Mouse (Mus musculus) lung, embryonic 14.5 days (tissue): ENCODE measurements around the gene Dlg2. TPM values are rescaled to one million over a fixed set of nuclear protein-coding genes. Genes with fewer than 3 reads are reported as not detected.

Source experiments
- ATAC-seq: fragments of 200-750 bp; cut with Nextera tagmentation; 2 replicates; pipeline ENCODE4 v1.8.0; 2017; ENCODE audit warnings: mild to moderate bottlenecking, moderate TSS enrichment, moderate library complexity; ENCODE audit not compliant: insufficient read depth
- DNase-seq: peaks from one replicate; pipeline ENCODE4 v3.0.0-alpha.2; 2015
- H3K27ac ChIP-seq: fragments of 300-500 bp; sonication (generic); 2 replicates; pipeline ENCODE4 v1.5.1; 2014; ENCODE audit warnings: low read depth, mild to moderate bottlenecking, moderate library complexity
- H3K27me3 ChIP-seq: fragments of 300-500 bp; sonication (generic); 2 replicates; pipeline ENCODE4 v1.6.1; 2014; ENCODE audit warnings: low read length, control low read depth; ENCODE audit not compliant: insufficient read depth
- H3K36me3 ChIP-seq: fragments of 300-500 bp; sonication (generic); 2 replicates; pipeline ENCODE4 v1.6.1; 2014; ENCODE audit warnings: control low read depth; ENCODE audit not compliant: insufficient read depth
- H3K4me1 ChIP-seq: fragments of 300-500 bp; sonication (generic); 2 replicates; pipeline ENCODE4 v1.6.1; 2014; ENCODE audit warnings: antibody characterized with exemption, control low read depth; ENCODE audit not compliant: insufficient read depth
- H3K4me2 ChIP-seq: fragments of 300-500 bp; sonication (generic); 2 replicates; pipeline ENCODE4 v1.6.1; 2014; ENCODE audit warnings: mild to moderate bottlenecking
- H3K4me3 ChIP-seq: fragments of 300-500 bp; sonication (generic); 2 replicates; pipeline ENCODE4 v1.5.1; 2014; ENCODE audit warnings: low read depth, low read length
- H3K9ac ChIP-seq: fragments of 300-500 bp; sonication (generic); 2 replicates; pipeline ENCODE4 v1.6.1; 2014
- H3K9me3 ChIP-seq: fragments of 300-500 bp; sonication (generic); 2 replicates; pipeline ENCODE4 v1.6.1; 2016; ENCODE audit warnings: low read depth, low read length, control low read depth
- CTCF ChIP-seq: IDR thresholded peaks from 2 replicates; pipeline ENCODE4 v1.5.1; 2016; ENCODE audit warnings: antibody characterized with exemption, low read depth
- WGBS: fragments of 180-500 bp; shearing (Covaris S2); extraction: QIAGEN DNeasy Blood & Tissue Kit; methylation state at CpG from one replicate; pipeline ENCODE4 v1.1.7; 2014; 5-methylcytosine and 5-hydroxymethylcytosine counted together
- polyA plus RNA-seq: library from polyadenylated mRNA; unstranded; fragments of >200 nt; fragmentation: Nextera tagmentation; extraction: Ambion mirVana; gene quantifications from 2 replicates; pipeline ENCODE4 v1.2.1, GENCODE M21; 2014

The Dlg2 gene
- polyA plus RNA-seq, 1 experiment from 2014 or later = 0.25 TPM

GRCm38 (mm10) chr7:91893991-91894390 is 1417.5 kb downstream of the Dlg2 start:
- DNase-seq (no peak), ATAC-seq (no peak)
- Histone ChIP-seq H3K4me3 (no peak overlapping the region), H3K27ac (no peak overlapping the region), H3K27me3 (no peaks in the 10 kb centered on the region), H3K36me3 (no peaks in the 10 kb centered on the region), H3K4me2 (no peak overlapping the region), H3K4me1 (no peaks in the 10 kb centered on the region), H3K9ac (no peak overlapping the region), H3K9me3 (no peaks in the 10 kb centered on the region)
- no peak for TF ChIP-seq CTCF
- 80% methylated on average over 8 of the region's 8 CpGs for WGBS

- WGBS = 5% methylated on average over 2 of the region's 2 CpGs
- Histone ChIP-seq H3K27me3 (no peaks in the 10 kb centered on the region), H3K36me3 (no peaks in the 10 kb centered on the region), H3K9ac (no peak overlapping the region), H3K27ac (no peak overlapping the region), H3K9me3 (no peaks in the 10 kb centered on the region), H3K4me1 (no peaks in the 10 kb centered on the region), H3K4me2 (no peak overlapping the region), H3K4me3 (no peak overlapping the region)
- ATAC-seq = no peak
- TF ChIP-seq CTCF = no peak
- DNase-seq = peak; percentile 2
These were observed 1420.5 kb downstream of the Dlg2 start for GRCm38 (mm10) chr7:91896935-91897334.

GRCm38 (mm10) chr7:91897509-91897908 is 1421.0 kb downstream of the Dlg2 start:
- TF ChIP-seq CTCF = no peak
- no peak for ATAC-seq

GRCm38 (mm10) chr7:91902503-91902902 is 1426.0 kb downstream of the Dlg2 start:
- no peak for TF ChIP-seq CTCF
- DNase-seq (peak; percentile 8), ATAC-seq (no peak)
- Histone ChIP-seq H3K9ac (no peak overlapping the region), H3K4me3 (no peak overlapping the region), H3K4me1 (no peaks in the 10 kb centered on the region), H3K27me3 (no peaks in the 10 kb centered on the region), H3K36me3 (no peaks in the 10 kb centered on the region), H3K9me3 (no peaks in the 10 kb centered on the region), H3K4me2 (no peak overlapping the region), H3K27ac (no peak overlapping the region)
- 41% methylated on average over 2 of the region's 2 CpGs for WGBS

More at GRCm38 (mm10) chr7:91897509-91897908, 1421.0 kb downstream of the Dlg2 start:
- Histone ChIP-seq H3K9me3 (no peaks in the 10 kb centered on the region), H3K27ac (no peak overlapping the region), H3K36me3 (no peaks in the 10 kb centered on the region), H3K4me3 (no peak overlapping the region), H3K27me3 (no peaks in the 10 kb centered on the region), H3K4me2 (no peak overlapping the region), H3K4me1 (no peaks in the 10 kb centered on the region), H3K9ac (no peak overlapping the region)
- 76% methylated on average over 2 of the region's 2 CpGs for WGBS
- no peak for DNase-seq

- no peak overlapping the region for H3K27ac ChIP-seq
- no peaks in the 10 kb centered on the region for H3K4me1 ChIP-seq
- no peaks in the 10 kb centered on the region for H3K27me3 ChIP-seq
- no peaks in the 10 kb centered on the region for H3K36me3 ChIP-seq
- WGBS = 76% methylated on average over 3 of the region's 3 CpGs
- no peaks in the 10 kb centered on the region for H3K9me3 ChIP-seq
- no peak for TF ChIP-seq CTCF
- DNase-seq = no peak
- no peak overlapping the region for H3K4me3 ChIP-seq
- no peak for ATAC-seq
- H3K4me2 ChIP-seq = no peak overlapping the region
- H3K9ac ChIP-seq = no peak overlapping the region
These were observed 1440.3 kb downstream of the Dlg2 start for GRCm38 (mm10) chr7:91916809-91917208.

GRCm38 (mm10) chr7:91919099-91919498 is 1442.6 kb downstream of the Dlg2 start:
- Histone ChIP-seq H3K4me2 (no peak overlapping the region), H3K27me3 (no peaks in the 10 kb centered on the region), H3K4me1 (no peaks in the 10 kb centered on the region), H3K9ac (no peak overlapping the region), H3K4me3 (no peak overlapping the region), H3K36me3 (no peaks in the 10 kb centered on the region), H3K9me3 (no peaks in the 10 kb centered on the region), H3K27ac (no peak overlapping the region)
- ATAC-seq (no peak), DNase-seq (no peak)
- TF ChIP-seq CTCF = no peak
- WGBS = 74% methylated on average over 3 of the region's 3 CpGs

GRCm38 (mm10) chr7:91919738-91920137 is 1443.3 kb downstream of the Dlg2 start:
- DNase-seq = no peak
- Histone ChIP-seq H3K9me3 (no peaks in the 10 kb centered on the region), H3K27me3 (no peaks in the 10 kb centered on the region), H3K27ac (no peak overlapping the region), H3K4me1 (no peaks in the 10 kb centered on the region), H3K4me3 (no peak overlapping the region), H3K9ac (no peak overlapping the region), H3K4me2 (no peak overlapping the region), H3K36me3 (no peaks in the 10 kb centered on the region)
- WGBS = 77% methylated on average over 3 of the region's 3 CpGs
- no peak for TF ChIP-seq CTCF
- no peak for ATAC-seq

GRCm38 (mm10) chr7:91934881-91935597 is 1458.6 kb downstream of the Dlg2 start:
- no peak overlapping the region for H3K4me3 ChIP-seq
- 0 out of 2 replicates have a peak overlapping the region, but pooled peaks have one; percentile 15 for H3K4me2 ChIP-seq
- no peaks in the 10 kb centered on the region for H3K27me3 ChIP-seq
- no peak overlapping the region for H3K27ac ChIP-seq
- DNase-seq = peak; percentile 23
- ATAC-seq = peak; percentile 54; the same call in 1 of the 2 replicates
- H3K4me1 ChIP-seq = no peaks in the 10 kb centered on the region
- WGBS = 33% methylated on average over 12 of the region's 12 CpGs
- no peaks in the 10 kb centered on the region for H3K9me3 ChIP-seq
- TF ChIP-seq CTCF = no peak
- H3K36me3 ChIP-seq = no peaks in the 10 kb centered on the region
- H3K9ac ChIP-seq = no peak overlapping the region
